Mouse (Mus musculus) bone marrow macrophage, adult 2 months (primary cell): ENCODE data around the gene Chchd6. TPM values are rescaled to one million over a fixed set of nuclear protein-coding genes. Genes with fewer than 3 reads are reported as not detected.

Experiments
- H3K27ac ChIP-seq: 2 replicates; pipeline ENCODE4 v1.5.1; 2012; ENCODE audit warnings: low read depth, low read length; ENCODE audit not compliant: insufficient read depth
- H3K4me1 ChIP-seq: 2 replicates; pipeline ENCODE4 v1.6.1; 2012; ENCODE audit warnings: low read length; ENCODE audit not compliant: control insufficient read depth, insufficient read depth
- H3K4me3 ChIP-seq: 2 replicates; pipeline ENCODE4 v1.5.1; 2012; ENCODE audit warnings: mild to moderate bottlenecking, low read length, moderate library complexity; ENCODE audit not compliant: insufficient read depth
- CTCF ChIP-seq: IDR thresholded peaks from 2 replicates; pipeline ENCODE4 v1.5.1; 2012; ENCODE audit warnings: low read depth, mild to moderate bottlenecking, low read length, moderate library complexity
- POLR2A ChIP-seq: IDR thresholded peaks from 2 replicates; pipeline ENCODE4 v1.6.1; 2012; ENCODE audit warnings: mild to moderate bottlenecking, low read depth, low read length, borderline replicate concordance
- polyA plus RNA-seq: library from polyadenylated mRNA; stranded (reverse); fragments of >200 nt; gene quantifications from 2 replicates; pipeline ENCODE4 v1.2.4, GENCODE M21; 2012; ENCODE audit not compliant: missing spikeins, insufficient read depth, insufficient read length

Gene Chchd6
- polyA plus RNA-seq, 1 experiment = 6.9 TPM

- H3K4me1 ChIP-seq = peaks cover 68% of the 10 kb centered on the region
- no peak overlapping the region for H3K4me3 ChIP-seq
- no peak overlapping the region for H3K27ac ChIP-seq
- TF ChIP-seq POLR2A (no peak), CTCF (no peak)
Measured at GRCm38 (mm10) chr6:89424461-89424860, 171.0 kb downstream of the Chchd6 start.

GRCm38 (mm10) chr6:89422621-89423020 lies 172.8 kb downstream of the Chchd6 start:
- TF ChIP-seq POLR2A (no peak), CTCF (no peak)
- H3K27ac ChIP-seq = peak overlapping the region; percentile 88
- H3K4me3 ChIP-seq = no peak overlapping the region
- peaks cover 73% of the 10 kb centered on the region for H3K4me1 ChIP-seq

GRCm38 (mm10) chr6:89421922-89422321 lies 173.5 kb downstream of the Chchd6 start:
- no peak overlapping the region; the same call in 1 of the 2 replicates for H3K4me3 ChIP-seq
- TF ChIP-seq CTCF (no peak), POLR2A (no peak)
- H3K27ac ChIP-seq = peak overlapping the region; percentile 99
- H3K4me1 ChIP-seq = peaks cover 75% of the 10 kb centered on the region

GRCm38 (mm10) chr6:89421503-89421902 lies 173.9 kb downstream of the Chchd6 start:
- peaks cover 79% of the 10 kb centered on the region for H3K4me1 ChIP-seq
- TF ChIP-seq CTCF (no peak), POLR2A (no peak)
- H3K27ac ChIP-seq = peak overlapping the region; percentile 99
- H3K4me3 ChIP-seq = no peak overlapping the region; the same call in 1 of the 2 replicates

GRCm38 (mm10) chr6:89420756-89421155 lies 174.7 kb downstream of the Chchd6 start:
- TF ChIP-seq CTCF = no peak
- no peak for TF ChIP-seq POLR2A
- peak overlapping the region; percentile 99 for H3K27ac ChIP-seq
- H3K4me3 ChIP-seq = no peak overlapping the region
- peaks cover 81% of the 10 kb centered on the region for H3K4me1 ChIP-seq

- H3K4me3 ChIP-seq = no peak overlapping the region
- H3K4me1 ChIP-seq = peaks cover 80% of the 10 kb centered on the region
- TF ChIP-seq CTCF = no peak
- no peak for TF ChIP-seq POLR2A
Measured at GRCm38 (mm10) chr6:89420110-89420509, 175.3 kb downstream of the Chchd6 start.

GRCm38 (mm10) chr6:89419066-89419815 lies 176.2 kb downstream of the Chchd6 start:
- Histone ChIP-seq H3K4me3 (no peak overlapping the region), H3K4me1 (peaks cover 78% of the 10 kb centered on the region), H3K27ac (no peak overlapping the region)
- TF ChIP-seq CTCF (no peak), POLR2A (no peak)

More at GRCm38 (mm10) chr6:89420110-89420509, 175.3 kb downstream of the Chchd6 start:
- no peak overlapping the region for H3K27ac ChIP-seq

GRCm38 (mm10) chr6:89416030-89416595 lies 179.3 kb downstream of the Chchd6 start:
- Histone ChIP-seq H3K4me3 (no peak overlapping the region), H3K4me1 (peaks cover 70% of the 10 kb centered on the region), H3K27ac (no peak overlapping the region)
- TF ChIP-seq CTCF (no peak), POLR2A (no peak)

- H3K4me1 ChIP-seq = peaks cover 60% of the 10 kb centered on the region
- no peak overlapping the region for H3K4me3 ChIP-seq
- no peak for TF ChIP-seq CTCF
- no peak for TF ChIP-seq POLR2A
- H3K27ac ChIP-seq = no peak overlapping the region
Measured at GRCm38 (mm10) chr6:89415091-89415490, 180.4 kb downstream of the Chchd6 start.

- peaks cover 52% of the 10 kb centered on the region for H3K4me1 ChIP-seq
- TF ChIP-seq CTCF = no peak
- TF ChIP-seq POLR2A = no peak
- no peak overlapping the region for H3K4me3 ChIP-seq
- no peak overlapping the region for H3K27ac ChIP-seq
Measured at GRCm38 (mm10) chr6:89414126-89414525, 181.3 kb downstream of the Chchd6 start.
